Mouse (Mus musculus): ENCODE data around the gene Dppa2.

Dppa2 gene

GRCm38 (mm10) chr16:48323133-48323532 lies 19.4 kb downstream of the Dppa2 start:
- CTCF ChIA-PET = no interaction called here
- POLR2A ChIA-PET = interaction anchor here in 3 of 4 experiments (0.7 to 2.9 kb wide), 7 partner anchors 9 to 38 kb away, joined by 3 to 13 read pairs (median 4); no protein-coding TSS in a partner anchor

- CTCF ChIA-PET = interaction anchor here in 1 of 4 experiments (0.7 kb wide), 1 partner anchor 400 kb away, joined by 3 read pairs; no protein-coding TSS in a partner anchor
- POLR2A ChIA-PET = interaction anchor here in 2 of 4 experiments (0.9 to 2.9 kb wide), 6 partner anchors 9 to 38 kb away, joined by 3 to 13 read pairs (median 4); no protein-coding TSS in a partner anchor
Observed at GRCm38 (mm10) chr16:48323602-48324345, 20.1 kb downstream of the Dppa2 start.

GRCm38 (mm10) chr16:48326903-48327302 lies 23.2 kb downstream of the Dppa2 start:
- ChIA-PET CTCF (no interaction called here), POLR2A (no interaction called here)

GRCm38 (mm10) chr16:48328420-48328819 lies 24.7 kb downstream of the Dppa2 start:
- CTCF ChIA-PET = no interaction called here
- POLR2A ChIA-PET = interaction anchor here in 1 of 4 experiments (0.7 kb wide), 1 partner anchor 64 kb away, joined by 3 read pairs; no protein-coding TSS in a partner anchor

GRCm38 (mm10) chr16:48331822-48332221 lies 28.1 kb downstream of the Dppa2 start:
- CTCF ChIA-PET = interaction anchor here in 1 of 4 experiments (0.6 kb wide), 1 partner anchor 71 kb away, joined by 4 read pairs; no protein-coding TSS in a partner anchor
- POLR2A ChIA-PET = no interaction called here

- ChIA-PET POLR2A (interaction anchor here in 1 of 4 experiments (1.5 to 2.7 kb wide), 2 partner anchors 10 to 26 kb away, joined by 3 to 8 read pairs; no protein-coding TSS in a partner anchor), CTCF (no interaction called here)
Observed at GRCm38 (mm10) chr16:48335326-48335725, 31.6 kb downstream of the Dppa2 start.

- POLR2A ChIA-PET = no interaction called here
- CTCF ChIA-PET = no interaction called here
Observed at GRCm38 (mm10) chr16:48344193-48344592, 40.5 kb downstream of the Dppa2 start.

- POLR2A ChIA-PET = interaction anchor here in 1 of 4 experiments (0.6 kb wide), 1 partner anchor 283 kb away, joined by 3 read pairs; no protein-coding TSS in a partner anchor
- CTCF ChIA-PET = no interaction called here
Observed at GRCm38 (mm10) chr16:48347246-48347645, 43.5 kb downstream of the Dppa2 start.

- CTCF ChIA-PET = interaction anchor here in 1 of 4 experiments (0.7 kb wide), 1 partner anchor 85 kb away, joined by 7 read pairs; no protein-coding TSS in a partner anchor
- POLR2A ChIA-PET = interaction anchor here in 1 of 4 experiments (0.8 kb wide), 1 partner anchor 33 kb away, joined by 6 read pairs; no protein-coding TSS in a partner anchor
Observed at GRCm38 (mm10) chr16:48355716-48356115, 52.0 kb downstream of the Dppa2 start.

GRCm38 (mm10) chr16:48356417-48356816 lies 52.7 kb downstream of the Dppa2 start:
- CTCF ChIA-PET = no interaction called here
- POLR2A ChIA-PET = interaction anchor here in 1 of 4 experiments (0.8 kb wide), 1 partner anchor 34 kb away, joined by 6 read pairs; no protein-coding TSS in a partner anchor

- ChIA-PET CTCF (interaction anchor here in 1 of 4 experiments (1.0 kb wide), 1 partner anchor 127 kb away, joined by 3 read pairs; no protein-coding TSS in a partner anchor), POLR2A (no interaction called here)
Observed at GRCm38 (mm10) chr16:48360887-48361286, 57.2 kb downstream of the Dppa2 start.

GRCm38 (mm10) chr16:48366801-48367200 lies 63.1 kb downstream of the Dppa2 start:
- ChIA-PET CTCF (interaction anchor here in 1 of 4 experiments (0.7 kb wide), 1 partner anchor 160 kb away, joined by 3 read pairs; no protein-coding TSS in a partner anchor), POLR2A (no interaction called here)

- POLR2A ChIA-PET = interaction anchor here in 2 of 4 experiments (0.6 to 2.1 kb wide), 2 partner anchors 64 to 377 kb away, joined by 4 read pairs; partner anchors contain the start of gene Dppa2 (in 1 of the 2)
- CTCF ChIA-PET = no interaction called here
Observed at GRCm38 (mm10) chr16:48368096-48368495, 64.4 kb downstream of the Dppa2 start.
